Comparison of ENCODE assay signal across 10 mouse cellular contexts in genomic region chr13:63313748-63314607, GRCm38 (mm10).
DNase-seq lines count a peak whose midpoint lies in the region; ATAC-seq and TF ChIP-seq lines count a peak whose summit lies in the region.
"Had no signal": no experiment of that assay in that cellular context is flagged by ENCODE, and none has a peak within 500 bp of the region (broad histone marks: within the 10 kb centered on the region; RNA-seq: fewer than 3 reads in every experiment).

No protein-coding gene starts in this region.

- ATAC-seq in hindbrain, postnatal 0 days: no peak
- no peak for ATAC-seq in hindbrain, embryonic 13.5 days (ENCODE audit: low FRiP score)
- peak; percentile 79 for ATAC-seq in G1E (ENCODE audit: extremely low read depth, insufficient number of reproducible peaks, low FRiP score, poor library complexity, severe bottlenecking)
- no peak for ATAC-seq in limb, embryonic 12.5 days (ENCODE audit: insufficient number of reproducible peaks, insufficient read depth, low FRiP score, low TSS enrichment, low read depth)
- no peak for ATAC-seq in forebrain, postnatal 0 days
- ATAC-seq: intestine, postnatal 0 days had no signal

- peak; percentile 4 for DNase-seq in hindbrain, postnatal 0 days (ENCODE audit: low spot score)
- DNase-seq in CD4-positive helper T cell, adult 2 months (ENCODE audit: low read depth, low spot score): peak; percentile 16
- peak; percentile 45 for DNase-seq in G1E (ENCODE audit: low spot score)
- no peak for DNase-seq in forebrain, postnatal 0 days
- DNase-seq in layer of hippocampus, adult 9-11 months: no peak
- DNase-seq: cerebellum, adult 8-10 months had no signal

- WGBS in hindbrain, postnatal 0 days: 89% methylated on average over 12 of the region's 12 CpGs
- 89% methylated on average over 12 of the region's 12 CpGs for WGBS in hindbrain, embryonic 13.5 days
- 80% methylated on average over 12 of the region's 12 CpGs for WGBS in limb, embryonic 12.5 days
- 90% methylated on average over 12 of the region's 12 CpGs for WGBS in forebrain, postnatal 0 days

- no peak for TF ChIP-seq CTCF in hindbrain, postnatal 0 days (IDR thresholded peaks at IDR 0.05; ENCODE audit: low read depth)
- TF ChIP-seq CTCF in G1E (IDR thresholded peaks at IDR 0.05; ENCODE audit: low read depth, low read length): no peak
- TF ChIP-seq CTCF in forebrain, postnatal 0 days (IDR thresholded peaks at IDR 0.05; ENCODE audit: low read depth): no peak

- no peak overlapping the region for H3K27ac ChIP-seq in hindbrain, postnatal 0 days
- H3K27ac ChIP-seq in hindbrain, embryonic 13.5 days: no peak overlapping the region
- H3K27ac ChIP-seq in limb, embryonic 12.5 days: peak overlapping the region; percentile 59; the same call in 1 of the 2 replicates
- no peak overlapping the region for H3K27ac ChIP-seq in forebrain, postnatal 0 days (ENCODE audit: low read depth, low read length)
- H3K27ac ChIP-seq: neural tube, embryonic 13.5 days had no signal

- no peak overlapping the region for H3K9ac ChIP-seq in hindbrain, postnatal 0 days (replicated peaks; ENCODE audit: low read length)
- H3K9ac ChIP-seq in hindbrain, embryonic 13.5 days: no peak overlapping the region
- H3K9ac ChIP-seq in limb, embryonic 12.5 days (replicated peaks): no peak overlapping the region
- no peak overlapping the region for H3K9ac ChIP-seq in forebrain, postnatal 0 days
- H3K9ac ChIP-seq: neural tube, embryonic 13.5 days had no signal

- no peak overlapping the region for H3K4me2 ChIP-seq in hindbrain, postnatal 0 days (ENCODE audit: low read depth, low read length)
- H3K4me2 ChIP-seq in hindbrain, embryonic 13.5 days: no peak overlapping the region
- H3K4me2 ChIP-seq in limb, embryonic 12.5 days: no peak overlapping the region
- H3K4me2 ChIP-seq in forebrain, postnatal 0 days (ENCODE audit: low read depth): no peak overlapping the region
- H3K4me2 ChIP-seq: neural tube, embryonic 13.5 days had no signal

- no peaks in the 10 kb centered on the region for H3K9me3 ChIP-seq in hindbrain, postnatal 0 days (ENCODE audit: low read length)
- H3K9me3 ChIP-seq in hindbrain, embryonic 13.5 days: no peaks in the 10 kb centered on the region
- H3K9me3 ChIP-seq in G1E (replicated peaks): no peaks in the 10 kb centered on the region
- no peaks in the 10 kb centered on the region for H3K9me3 ChIP-seq in limb, embryonic 12.5 days
- H3K9me3 ChIP-seq in forebrain, postnatal 0 days (ENCODE audit: low read length): no peaks in the 10 kb centered on the region
- H3K9me3 ChIP-seq: neural tube, embryonic 13.5 days had no signal

- no peaks in the 10 kb centered on the region for H3K36me3 ChIP-seq in hindbrain, postnatal 0 days (ENCODE audit: insufficient read depth, low read length)
- H3K36me3 ChIP-seq in hindbrain, embryonic 13.5 days: peaks cover 28% of the 10 kb centered on the region
- H3K36me3 ChIP-seq in G1E (replicated peaks): peaks cover 64% of the 10 kb centered on the region
- peaks cover 32% of the 10 kb centered on the region for H3K36me3 ChIP-seq in limb, embryonic 12.5 days
- peaks cover 10% of the 10 kb centered on the region for H3K36me3 ChIP-seq in forebrain, postnatal 0 days (ENCODE audit: insufficient read depth)

- no peak overlapping the region for H3K4me3 ChIP-seq in hindbrain, postnatal 0 days (ENCODE audit: low read length)
- H3K4me3 ChIP-seq in hindbrain, embryonic 13.5 days: no peak overlapping the region
- peak overlapping the region; percentile 48; the same call in 1 of the 2 replicates for H3K4me3 ChIP-seq in G1E (ENCODE audit: low read depth, low read length)
- H3K4me3 ChIP-seq in limb, embryonic 12.5 days (replicated peaks): no peak overlapping the region
- H3K4me3 ChIP-seq in forebrain, postnatal 0 days (ENCODE audit: low read depth, low read length): no peak overlapping the region
- H3K4me3 ChIP-seq: neural tube, embryonic 13.5 days had no signal

- H3K4me1 ChIP-seq in hindbrain, postnatal 0 days (ENCODE audit: insufficient read depth, low read length): no peaks in the 10 kb centered on the region
- peaks cover 14% of the 10 kb centered on the region for H3K4me1 ChIP-seq in hindbrain, embryonic 13.5 days (replicated peaks)
- H3K4me1 ChIP-seq in G1E (ENCODE audit: insufficient read depth, low read depth, low read length): peaks cover 30% of the 10 kb centered on the region
- H3K4me1 ChIP-seq in limb, embryonic 12.5 days (replicated peaks): peaks cover 32% of the 10 kb centered on the region
- H3K4me1 ChIP-seq in forebrain, postnatal 0 days (ENCODE audit: insufficient read depth): no peaks in the 10 kb centered on the region

- H3K27me3 ChIP-seq in hindbrain, postnatal 0 days (ENCODE audit: insufficient read depth, low read length): no peaks in the 10 kb centered on the region
- H3K27me3 ChIP-seq in hindbrain, embryonic 13.5 days: no peaks in the 10 kb centered on the region
- no peaks in the 10 kb centered on the region for H3K27me3 ChIP-seq in G1E (ENCODE audit: insufficient read depth, low read length)
- H3K27me3 ChIP-seq in limb, embryonic 12.5 days: no peaks in the 10 kb centered on the region
- H3K27me3 ChIP-seq in forebrain, postnatal 0 days (ENCODE audit: insufficient read depth, low read length): no peaks in the 10 kb centered on the region
- H3K27me3 ChIP-seq: neural tube, embryonic 13.5 days had no signal

Comparison
In these comparisons a context has a peak if more than half of its experiments do, and no peak if none do; other contexts are left out.
1. DNase-seq: peak in hindbrain, postnatal 0 days (single experiment), CD4-positive helper T cell, adult 2 months (single experiment) and G1E (single experiment); none in forebrain, postnatal 0 days (single experiment) and layer of hippocampus, adult 9-11 months (single experiment).